Mouse (Mus musculus) G1E-ER4 (cell line): ENCODE measurements around the gene Tcp11l1. TPM values are rescaled to one million over a fixed set of nuclear protein-coding genes. Genes with fewer than 3 reads are reported as not detected.

Experiments
- GATA1 ChIP-seq: IDR thresholded peaks from one replicate; pipeline ENCODE4 v1.8.0; 2012; ENCODE audit warnings: low read length, inconsistent platforms
- polyA plus RNA-seq: library from polyadenylated mRNA; stranded (reverse); fragments of >175 nt; gene quantifications from 2 replicates; pipeline ENCODE4 v1.2.3, GENCODE M21; 2012

Tcp11l1 gene
- polyA plus RNA-seq, 1 experiment: 11.1 TPM

GRCm38 (mm10) chr2:104727369-104727768, 15.4 kb upstream of the Tcp11l1 start:
- TF ChIP-seq GATA1: no peak

GRCm38 (mm10) chr2:104722021-104722420, 10.1 kb upstream of the Tcp11l1 start:
- TF ChIP-seq GATA1: peak; percentile 23

- no peak for TF ChIP-seq GATA1
Measured at GRCm38 (mm10) chr2:104717827-104718226, 5.9 kb upstream of the Tcp11l1 start.

- no peak for TF ChIP-seq GATA1
Measured at GRCm38 (mm10) chr2:104717231-104717735, 5.3 kb upstream of the Tcp11l1 start.

GRCm38 (mm10) chr2:104716279-104716678, 4.3 kb upstream of the Tcp11l1 start, which contains the start of gene Pin1rt1:
Pin1rt1 (minus strand) TSS chr2:104716379.
- TF ChIP-seq GATA1: no peak

- no peak for TF ChIP-seq GATA1
Measured at GRCm38 (mm10) chr2:104714254-104714691, 2.3 kb upstream of the Tcp11l1 start.

- no peak for TF ChIP-seq GATA1
Measured at GRCm38 (mm10) chr2:104712486-104712809, 479 bp upstream of the Tcp11l1 start.

- TF ChIP-seq GATA1: no peak
Measured at GRCm38 (mm10) chr2:104710670-104711370, 1.1 kb downstream of the Tcp11l1 start.

GRCm38 (mm10) chr2:104709786-104710337, 2.1 kb downstream of the Tcp11l1 start:
- TF ChIP-seq GATA1: no peak

GRCm38 (mm10) chr2:104704355-104704754, 7.6 kb downstream of the Tcp11l1 start:
- TF ChIP-seq GATA1: no peak

- no peak for TF ChIP-seq GATA1
Measured at GRCm38 (mm10) chr2:104703158-104703557, 8.8 kb downstream of the Tcp11l1 start.

GRCm38 (mm10) chr2:104699659-104700058, 12.3 kb downstream of the Tcp11l1 start:
- TF ChIP-seq GATA1: no peak

GRCm38 (mm10) chr2:104692551-104692950, 19.4 kb downstream of the Tcp11l1 start:
- no peak for TF ChIP-seq GATA1

GRCm38 (mm10) chr2:104690720-104691119, 21.2 kb downstream of the Tcp11l1 start:
- no peak for TF ChIP-seq GATA1

- no peak for TF ChIP-seq GATA1
Measured at GRCm38 (mm10) chr2:104688724-104689123, 23.2 kb downstream of the Tcp11l1 start.

GRCm38 (mm10) chr2:104688321-104688720, 23.6 kb downstream of the Tcp11l1 start:
- TF ChIP-seq GATA1: no peak

GRCm38 (mm10) chr2:104687261-104687660, 24.7 kb downstream of the Tcp11l1 start:
- no peak for TF ChIP-seq GATA1
